Mouse (Mus musculus) MEL (cell line): ENCODE results near the gene Ap2b1. TPM values are rescaled to one million over a fixed set of nuclear protein-coding genes. Genes with fewer than 3 reads are reported as not detected.

ENCODE experiments used
- DNase-seq: peaks from one replicate; pipeline ENCODE4 v3.0.0; 2011; ENCODE audit warnings: low read depth, low spot score
- H3K27ac ChIP-seq: 2 replicates; pipeline ENCODE4 v1.5.1; 2012; ENCODE audit warnings: low read depth, mild to moderate bottlenecking, control low read depth, low read length, moderate library complexity; ENCODE audit not compliant: control insufficient read depth
- H3K27me3 ChIP-seq, 2 experiments: fragments of 150-350 bp in 1 of 2; sonication (generic) in 1 of 2; 2 replicates each; pipeline ENCODE4 v1.6.1; 2012; ENCODE audit warnings: low read length in 2 of 2, mild to moderate bottlenecking in 2 of 2, improper control_type of control experiment in 1 of 2, moderate library complexity in 1 of 2; ENCODE audit not compliant: insufficient read depth in 2 of 2, control insufficient read depth in 1 of 2
- H3K36me3 ChIP-seq, 2 experiments: 2 replicates each; pipeline ENCODE4 v1.6.1; 2012 to 2014; ENCODE audit warnings: low read length in 2 of 2, improper control_type of control experiment in 1 of 2, inconsistent platforms in 1 of 2, mild to moderate bottlenecking in 1 of 2; ENCODE audit not compliant: insufficient read depth in 2 of 2, control insufficient read depth in 1 of 2
- H3K4me1 ChIP-seq, 2 experiments: fragments of 150-350 bp in 1 of 2; sonication (generic) in 1 of 2; 2 replicates each; pipeline ENCODE4 v1.6.1; 2012; ENCODE audit warnings: low read length in 2 of 2, improper control_type of control experiment in 1 of 2, mild to moderate bottlenecking in 1 of 2; ENCODE audit not compliant: insufficient read depth in 2 of 2, control insufficient read depth in 1 of 2
- H3K4me3 ChIP-seq, 2 experiments: fragments of 150-350 bp in 1 of 2; sonication (generic) in 1 of 2; 2 replicates each; pipeline ENCODE4 v1.5.1; 2012; ENCODE audit warnings: low read depth in 2 of 2, low read length in 2 of 2, mild to moderate bottlenecking in 2 of 2, moderate library complexity in 2 of 2, control low read depth in 1 of 2, improper control_type of control experiment in 1 of 2; ENCODE audit not compliant: control insufficient read depth in 1 of 2, insufficient read depth in 1 of 2
- H3K79me2 ChIP-seq: 2 replicates; pipeline ENCODE4 v1.6.1; 2012; ENCODE audit warnings: mild to moderate bottlenecking, low read length, moderate library complexity; ENCODE audit not compliant: control insufficient read depth, poor library complexity, insufficient read depth
- H3K9ac ChIP-seq: 2 replicates; pipeline ENCODE4 v1.6.1; 2012; ENCODE audit warnings: low read depth, mild to moderate bottlenecking, control low read depth, low read length, moderate library complexity; ENCODE audit not compliant: control insufficient read depth, poor library complexity, severe bottlenecking
- H3K9me3 ChIP-seq: fragments of 150-350 bp; sonication (generic); replicated peaks from 2 replicates; pipeline ENCODE4 v1.6.1; 2012; ENCODE audit warnings: mild to moderate bottlenecking, low read length, improper control_type of control experiment, moderate library complexity; ENCODE audit not compliant: insufficient read depth
- CHD1 ChIP-seq: IDR thresholded peaks from 2 replicates; pipeline ENCODE4 v1.6.1; 2012; ENCODE audit warnings: low read depth, mild to moderate bottlenecking, inconsistent platforms, low read length, improper control_type of control experiment
- ELF1 ChIP-seq: IDR thresholded peaks from 2 replicates; pipeline ENCODE4 v1.6.1; 2014; ENCODE audit warnings: low read depth, mild to moderate bottlenecking, inconsistent platforms, low read length, improper control_type of control experiment, moderate library complexity
- HCFC1 ChIP-seq: IDR thresholded peaks from 2 replicates; pipeline ENCODE4 v1.6.1; 2012; ENCODE audit warnings: low read depth, mild to moderate bottlenecking, inconsistent platforms, low read length, improper control_type of control experiment, moderate library complexity
- JUND ChIP-seq: IDR thresholded peaks from 2 replicates; pipeline ENCODE4 v1.6.1; 2011; ENCODE audit warnings: low read depth, mild to moderate bottlenecking, improper control_type of control experiment, low read length
- MEF2A ChIP-seq: IDR thresholded peaks from 2 replicates; pipeline ENCODE4 v1.6.1; 2014; ENCODE audit warnings: low read depth, mild to moderate bottlenecking, inconsistent platforms, low read length, improper control_type of control experiment; ENCODE audit not compliant: poor library complexity, insufficient replicate concordance, severe bottlenecking; ENCODE audit errors: extremely low read depth
- POLR2AphosphoS5 ChIP-seq: IDR thresholded peaks from 2 replicates; pipeline ENCODE4 v1.6.1; 2012; ENCODE audit warnings: low read depth, borderline replicate concordance, mild to moderate bottlenecking, inconsistent platforms, low read length, moderate library complexity, mixed read lengths
- TAL1 ChIP-seq: IDR thresholded peaks from 2 replicates; pipeline ENCODE4 v1.6.1; 2012; ENCODE audit warnings: mild to moderate bottlenecking, inconsistent platforms, low read length, moderate library complexity, mixed read lengths
- TBP ChIP-seq: IDR thresholded peaks from 2 replicates; pipeline ENCODE4 v1.8.0; 2011; ENCODE audit warnings: low read depth, low read length, improper control_type of control experiment
- USF1 ChIP-seq: IDR thresholded peaks from 2 replicates; pipeline ENCODE4 v1.6.1; 2014; ENCODE audit warnings: low read depth, mild to moderate bottlenecking, inconsistent platforms, low read length, improper control_type of control experiment, moderate library complexity
- USF2 ChIP-seq, 2 experiments: IDR thresholded peaks; 2 replicates each; pipeline ENCODE4 v1.6.1; 2011 to 2012; ENCODE audit warnings: improper control_type of control experiment in 2 of 2, low read length in 2 of 2, borderline replicate concordance in 1 of 2, inconsistent platforms in 1 of 2, low read depth in 1 of 2, mild to moderate bottlenecking in 1 of 2; ENCODE audit not compliant: insufficient read depth in 1 of 2
- ZC3H11A ChIP-seq: IDR thresholded peaks from 2 replicates; pipeline ENCODE4 v1.6.1; 2012; ENCODE audit warnings: low read depth, mild to moderate bottlenecking, inconsistent platforms, low read length, improper control_type of control experiment
- ZKSCAN1 ChIP-seq: IDR thresholded peaks from 2 replicates; pipeline ENCODE4 v1.6.1; 2012; ENCODE audit warnings: low read depth, mild to moderate bottlenecking, inconsistent platforms, low read length, improper control_type of control experiment, moderate library complexity
- ZMIZ1 ChIP-seq: IDR thresholded peaks from 2 replicates; pipeline ENCODE4 v1.6.1; 2012; ENCODE audit warnings: low read depth, mild to moderate bottlenecking, inconsistent platforms, low read length, improper control_type of control experiment, moderate library complexity
- polyA plus RNA-seq, 2 experiments: library from polyadenylated mRNA; stranded (reverse) in 1 of 2; unstranded in 1 of 2; fragments of >175 nt in 1 of 2; fragments of >200 nt in 1 of 2; gene quantifications; 2 replicates each; pipeline versions ENCODE4 v1.2.1 to v1.2.4; 2012; ENCODE audit warnings: low replicate concordance in 2 of 2, low read depth in 1 of 2; ENCODE audit not compliant: insufficient read length in 2 of 2, insufficient read depth in 1 of 2, missing spikeins in 1 of 2
- total RNA-seq: library from RNA; depleted of rRNA; stranded (reverse); fragments of 300-350 nt; gene quantifications from 2 replicates; pipeline ENCODE4 v1.2.3, GENCODE M21; 2012

Gene Ap2b1
- total and polyA plus RNA-seq, 3 experiments, result 60.6 to 165 (median 68.9) TPM

DNA sequence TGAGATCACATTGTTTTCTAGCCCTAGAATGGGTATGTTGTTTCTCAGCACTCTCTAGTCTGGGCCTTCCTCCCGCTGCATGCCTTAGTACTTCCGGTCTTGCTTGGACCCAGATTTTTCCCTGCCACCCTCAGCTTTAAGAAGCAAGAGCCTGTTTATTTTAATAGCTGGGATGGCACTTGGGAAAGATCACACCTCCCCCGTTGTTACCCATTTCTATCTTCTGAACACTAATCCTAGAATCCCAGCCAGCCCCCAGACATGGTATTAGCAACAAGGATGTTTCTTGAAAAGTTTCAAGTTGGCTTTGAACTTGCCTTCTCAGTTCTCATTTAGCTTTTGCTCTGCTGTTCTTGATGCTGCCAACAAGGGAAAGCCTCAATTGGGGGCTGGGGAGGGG, 107.6 kb downstream of the Ap2b1 start:
- no peak for DNase-seq
- TF ChIP-seq ZC3H11A, result no peak
- no peak for TF ChIP-seq JUND
- TF ChIP-seq ELF1, result no peak
- no peak for TF ChIP-seq CHD1
- no peak for TF ChIP-seq USF2 (IDR thresholded peaks at IDR 0.05; ENCODE audit: borderline replicate concordance in 1 of 2, insufficient read depth in 1 of 2, low read depth in 1 of 2, low read length in 2 of 2)
- Histone ChIP-seq H3K36me3 (peaks cover 0 to 4% of the 10 kb centered on the region in 2 experiments; a peak in 2 of 4 replicates), H3K79me2 (no peaks in the 10 kb centered on the region), H3K9me3 (no peaks in the 10 kb centered on the region), H3K27ac (no peak overlapping the region), H3K9ac (no peak overlapping the region), H3K4me1 (no peaks in the 10 kb centered on the region), H3K27me3 (peaks cover 0 to under 1% of the 10 kb centered on the region in 2 experiments; a peak in 1 of 4 replicates), H3K4me3 (no peak overlapping the region)

DNA sequence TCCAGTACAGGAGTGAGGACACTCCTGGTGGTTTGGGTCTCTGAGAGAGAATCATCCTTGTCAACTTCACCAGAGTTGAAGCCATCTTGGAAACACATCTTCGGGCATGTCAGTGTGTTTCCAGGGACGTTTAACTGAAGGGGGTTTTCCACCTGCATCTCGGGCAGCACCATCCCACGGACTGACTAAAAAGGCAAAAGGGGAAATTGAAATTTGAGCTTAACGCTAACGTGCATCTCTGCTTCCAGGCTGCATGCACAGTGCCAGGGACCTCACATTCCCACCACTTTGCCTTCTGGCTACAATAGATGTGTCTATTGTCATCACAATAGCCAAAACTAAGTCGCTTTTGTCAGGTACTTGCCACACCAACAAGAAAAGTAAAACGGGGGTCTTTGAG, 109.4 kb downstream of the Ap2b1 start:
- Histone ChIP-seq H3K4me1 (no peaks in the 10 kb centered on the region), H3K4me3 (no peak overlapping the region), H3K36me3 (no peaks in the 10 kb centered on the region), H3K9ac (no peak overlapping the region), H3K79me2 (no peaks in the 10 kb centered on the region), H3K27ac (no peak overlapping the region), H3K9me3 (no peaks in the 10 kb centered on the region), H3K27me3 (peaks cover 0 to 8% of the 10 kb centered on the region in 2 experiments; a peak in 2 of 4 replicates)
- TF ChIP-seq ZKSCAN1 (no peak), MEF2A (no peak), TAL1 (no peak)
- DNase-seq, result no peak

DNA sequence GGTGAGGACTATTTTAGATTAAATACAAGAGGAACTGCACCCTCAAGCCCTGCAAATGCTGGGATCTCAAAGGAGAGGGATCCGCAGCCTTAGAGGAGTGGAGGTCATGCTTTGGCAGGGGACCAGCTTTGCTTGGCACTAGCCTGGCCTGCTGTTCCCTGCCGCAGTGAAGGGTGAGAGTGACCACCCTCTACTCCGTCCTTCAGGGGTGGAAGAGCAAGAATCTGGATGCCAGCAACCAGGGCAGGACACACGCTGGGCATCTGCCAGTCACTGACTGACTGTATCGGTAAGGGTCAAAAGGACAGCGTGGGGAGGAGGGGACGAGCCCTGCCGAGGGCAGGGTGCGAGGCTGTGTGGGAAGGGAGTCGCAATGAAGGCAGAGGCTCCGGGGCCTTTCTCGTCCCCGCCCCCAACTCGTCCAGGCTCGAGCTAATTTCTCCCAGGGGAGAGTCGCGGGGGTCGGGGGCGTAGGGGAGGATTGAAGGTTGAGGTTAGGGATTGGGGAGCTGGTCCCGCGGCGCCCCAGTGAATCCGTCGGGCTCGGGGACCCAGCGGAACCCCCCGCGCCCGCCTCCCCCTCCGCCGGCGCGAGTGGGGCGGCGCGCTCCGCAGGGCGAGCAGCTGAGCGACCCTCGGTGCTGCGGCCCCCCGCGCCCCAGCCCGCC, 110.4 kb downstream of the Ap2b1 start, which contains the start of gene Rasl10b:
TSS of gene Rasl10b (plus strand) at position 51 of the 668 bp plus-strand sequence.
- Histone ChIP-seq H3K9ac (no peak within 1 kb of the TSS), H3K79me2 (no peaks in the 10 kb centered on the region), H3K27me3 (peaks cover 2 to 8% of the 10 kb centered on the region in 2 experiments; a peak in 3 of 4 replicates), H3K4me3 (no peak within 1 kb of the TSS), H3K27ac (no peak within 1 kb of the TSS), H3K36me3 (no peaks in the 10 kb centered on the region), H3K4me1 (no peaks in the 10 kb centered on the region), H3K9me3 (no peaks in the 10 kb centered on the region)
- TF ChIP-seq POLR2AphosphoS5 (no peak), TBP (no peak), HCFC1 (no peak), ZC3H11A (no peak), USF1 (no peak), MEF2A (no peak), ZMIZ1 (no peak)
- DNase-seq, result no peak
